7 mouse cellular contexts compared by ENCODE assay signal in the genomic region with DNA sequence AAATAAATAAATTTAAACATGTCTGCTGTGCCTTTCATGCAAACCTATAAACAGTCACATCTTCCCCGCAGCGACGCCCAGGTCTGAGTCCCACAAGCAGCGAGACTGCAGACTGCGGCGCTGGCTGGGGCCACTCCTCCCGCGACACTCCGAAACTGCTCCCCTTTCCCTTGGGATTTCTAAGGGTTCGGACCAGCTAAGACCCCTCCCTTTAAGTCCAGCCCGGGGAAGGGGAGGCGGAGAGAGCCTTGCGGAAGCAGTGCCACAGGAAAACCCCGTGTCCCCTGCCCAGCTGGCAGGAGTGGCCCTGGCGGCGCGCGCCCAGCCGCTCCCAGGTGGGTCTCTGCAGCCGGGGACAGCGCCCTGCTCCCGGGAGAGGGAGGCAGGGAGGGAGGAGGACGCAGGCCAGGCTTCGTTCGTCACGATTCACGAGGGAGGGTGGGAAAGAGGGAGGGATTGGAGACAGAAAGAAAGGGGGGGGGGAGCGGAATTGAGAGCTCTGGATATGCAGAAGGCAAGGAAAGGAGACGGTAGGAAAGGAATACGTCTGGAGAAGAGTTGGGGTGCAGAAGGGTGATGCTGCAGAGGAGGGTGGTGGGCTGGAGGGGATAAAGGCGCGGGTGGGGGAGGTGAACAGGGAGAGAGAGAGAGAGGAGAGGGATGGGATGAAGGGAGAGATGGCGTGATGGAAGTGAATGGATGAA. TPM values are rescaled to one million over a fixed set of nuclear protein-coding genes. Genes with fewer than 3 reads are reported as not detected.
DNase-seq lines count a peak whose midpoint lies in the region; ATAC-seq lines count a peak whose summit lies in the region.

No protein-coding gene starts in this region.

- peak overlapping the region; percentile 87 for H3K4me2 ChIP-seq in hindbrain, embryonic 11.5 days (replicated peaks; ENCODE audit: low read depth, low read length)

- peak; percentile 32 for ATAC-seq in activated CD4-positive, CD25-positive, alpha-beta regulatory T cell, adult 4 months
- ATAC-seq in hindbrain, embryonic 11.5 days (ENCODE audit: low FRiP score) = peak; percentile 50

- H3K27me3 ChIP-seq in hindbrain, embryonic 11.5 days (ENCODE audit: control insufficient read depth, insufficient read depth, low read length) = no peaks in the 10 kb centered on the region

- peak overlapping the region; percentile 74 for H3K4me3 ChIP-seq in hindbrain, embryonic 11.5 days (ENCODE audit: low read depth, low read length)

- peak overlapping the region; percentile 72 for H3K9ac ChIP-seq in hindbrain, embryonic 11.5 days (ENCODE audit: low read depth, low read length)

- peak overlapping the region; percentile 72 for H3K27ac ChIP-seq in hindbrain, embryonic 11.5 days (ENCODE audit: low read depth, low read length)

- H3K36me3 ChIP-seq in hindbrain, embryonic 11.5 days (ENCODE audit: control insufficient read depth, insufficient read depth, low read length) = no peaks in the 10 kb centered on the region

- under 1% methylated on average over 33 of the region's 33 CpGs for WGBS in hindbrain, embryonic 11.5 days

- no peaks in the 10 kb centered on the region for H3K9me3 ChIP-seq in hindbrain, embryonic 11.5 days (ENCODE audit: control insufficient read depth, low read length)

- peak; percentile 89 for DNase-seq in cerebellum, adult 9-11 months
- DNase-seq in frontal cortex, adult 2 months (ENCODE audit: extremely low spot score in 1 of 2, low spot score in 1 of 2) = peak; percentile 44 to 78
- DNase-seq in hindbrain, embryonic 11.5 days (ENCODE audit: low spot score) = peak; percentile 72
- DNase-seq in layer of hippocampus, postnatal 14 days (ENCODE audit: low spot score in 2 of 2) = peak; percentile 69 to 73
- DNase-seq in lung, postnatal 14 days = peak; percentile 63
- peak; percentile 86 for DNase-seq in retina, postnatal 1 day

- H3K4me1 ChIP-seq in hindbrain, embryonic 11.5 days (replicated peaks; ENCODE audit: control insufficient read depth, insufficient read depth, low read length) = no peaks in the 10 kb centered on the region

RNA-seq across cellular contexts. Expression of gene Stxbp1, which starts 0.8 kb away (rescaled TPM):
- 1 to 10 TPM; 2.4 to 2.9 TPM for polyA plus RNA-seq in activated CD4-positive, CD25-positive, alpha-beta regulatory T cell, adult 4 months (2017; shearing (Covaris generic))
- 666 and 673 TPM in 2 replicates for polyA plus RNA-seq in frontal cortex, adult 2 months (2012; rRNA removed)
- polyA plus RNA-seq in hindbrain, embryonic 11.5 days (2014; fragmentation: Nextera tagmentation; extraction: Ambion mirVana) = 62.8 and 64.7 TPM in 2 replicates
- total RNA-seq in layer of hippocampus, postnatal 14 days (2021) = 100 to 1,000 TPM; 601 to 619 TPM

RNA-seq across cellular contexts. Expression of gene Fam129b, which starts 29.7 kb away (rescaled TPM):
- polyA plus RNA-seq in activated CD4-positive, CD25-positive, alpha-beta regulatory T cell, adult 4 months (2017; shearing (Covaris generic)) = 1 to 10 TPM; 1.3 to 2.1 TPM
- 28.3 and 30.0 TPM in 2 replicates for polyA plus RNA-seq in frontal cortex, adult 2 months (2012; rRNA removed)
- polyA plus RNA-seq in hindbrain, embryonic 11.5 days (2014; fragmentation: Nextera tagmentation; extraction: Ambion mirVana) = 11.6 and 13.1 TPM in 2 replicates
- 10 to 100 TPM; 15.2 to 18.7 TPM for total RNA-seq in layer of hippocampus, postnatal 14 days (2021)

Comparison
In these comparisons a context has a peak if more than half of its experiments do, and no peak if none do; other contexts are left out.
1. Peak in every context shown above with its lines: DNase-seq, ATAC-seq, H3K4me3 ChIP-seq and H3K27ac ChIP-seq.
2. RNA of gene Stxbp1, which starts 0.8 kb away (polyA plus RNA-seq): 666 to 673 TPM in frontal cortex, adult 2 months and 62.8 to 64.7 TPM in hindbrain, embryonic 11.5 days; 2.4 to 2.9 TPM in activated CD4-positive, CD25-positive, alpha-beta regulatory T cell, adult 4 months; every median in the first group is over 10 times any median in the second.